Mouse (Mus musculus): ENCODE measurements around the gene Negr1. TPM values are rescaled to one million over a fixed set of nuclear protein-coding genes. Genes with fewer than 3 reads are reported as not detected.

Negr1 gene
- polyA plus RNA-seq, 1 experiment from 2014 or later, result 2.9 TPM

- no peaks in the 10 kb centered on the region for H3K36me3 ChIP-seq
- no peaks in the 10 kb centered on the region for H3K4me1 ChIP-seq (replicated peaks)
- H3K27me3 ChIP-seq, result peaks cover 3% of the 10 kb centered on the region; the same call in 1 of the 2 replicates
- 30% methylated on average over 5 of the region's 5 CpGs for WGBS
- ATAC-seq (ENCODE audit: insufficient number of reproducible peaks, insufficient read depth, low FRiP score, low TSS enrichment, low read depth), result no peak
- no peaks in the 10 kb centered on the region for H3K9me3 ChIP-seq
- H3K9ac ChIP-seq (replicated peaks), result no peak overlapping the region
- no peak overlapping the region for H3K27ac ChIP-seq
- no peak overlapping the region for H3K4me3 ChIP-seq (replicated peaks)
- H3K4me2 ChIP-seq, result no peak overlapping the region
Measured at GRCm38 (mm10) chr3:157115105-157115760, 553.6 kb downstream of the Negr1 start.

GRCm38 (mm10) chr3:157116024-157116423 lies 554.4 kb downstream of the Negr1 start:
- ATAC-seq (ENCODE audit: insufficient number of reproducible peaks, insufficient read depth, low FRiP score, low TSS enrichment, low read depth), result no peak
- no peak overlapping the region for H3K4me3 ChIP-seq (replicated peaks)
- H3K36me3 ChIP-seq, result no peaks in the 10 kb centered on the region
- H3K4me2 ChIP-seq, result no peak overlapping the region
- no peaks in the 10 kb centered on the region for H3K4me1 ChIP-seq (replicated peaks)
- H3K9me3 ChIP-seq, result no peaks in the 10 kb centered on the region
- H3K27me3 ChIP-seq, result peaks cover 3% of the 10 kb centered on the region; the same call in 1 of the 2 replicates
- no peak overlapping the region for H3K9ac ChIP-seq (replicated peaks)
- H3K27ac ChIP-seq, result no peak overlapping the region
- WGBS, result 100% methylated on average over 1 of the region's 1 CpGs

- ATAC-seq (ENCODE audit: insufficient number of reproducible peaks, insufficient read depth, low FRiP score, low TSS enrichment, low read depth), result no peak
- no peak overlapping the region for H3K9ac ChIP-seq (replicated peaks)
- H3K9me3 ChIP-seq, result no peaks in the 10 kb centered on the region
- H3K4me1 ChIP-seq (replicated peaks), result no peaks in the 10 kb centered on the region
- no peak overlapping the region for H3K27ac ChIP-seq
- H3K27me3 ChIP-seq, result no peaks in the 10 kb centered on the region; the same call in 1 of the 2 replicates
- H3K4me2 ChIP-seq, result no peak overlapping the region
- WGBS, result 73% methylated on average over 2 of the region's 2 CpGs
- H3K36me3 ChIP-seq, result no peaks in the 10 kb centered on the region
- no peak overlapping the region for H3K4me3 ChIP-seq (replicated peaks)
Measured at GRCm38 (mm10) chr3:157119916-157120315, 558.3 kb downstream of the Negr1 start.

DNA sequence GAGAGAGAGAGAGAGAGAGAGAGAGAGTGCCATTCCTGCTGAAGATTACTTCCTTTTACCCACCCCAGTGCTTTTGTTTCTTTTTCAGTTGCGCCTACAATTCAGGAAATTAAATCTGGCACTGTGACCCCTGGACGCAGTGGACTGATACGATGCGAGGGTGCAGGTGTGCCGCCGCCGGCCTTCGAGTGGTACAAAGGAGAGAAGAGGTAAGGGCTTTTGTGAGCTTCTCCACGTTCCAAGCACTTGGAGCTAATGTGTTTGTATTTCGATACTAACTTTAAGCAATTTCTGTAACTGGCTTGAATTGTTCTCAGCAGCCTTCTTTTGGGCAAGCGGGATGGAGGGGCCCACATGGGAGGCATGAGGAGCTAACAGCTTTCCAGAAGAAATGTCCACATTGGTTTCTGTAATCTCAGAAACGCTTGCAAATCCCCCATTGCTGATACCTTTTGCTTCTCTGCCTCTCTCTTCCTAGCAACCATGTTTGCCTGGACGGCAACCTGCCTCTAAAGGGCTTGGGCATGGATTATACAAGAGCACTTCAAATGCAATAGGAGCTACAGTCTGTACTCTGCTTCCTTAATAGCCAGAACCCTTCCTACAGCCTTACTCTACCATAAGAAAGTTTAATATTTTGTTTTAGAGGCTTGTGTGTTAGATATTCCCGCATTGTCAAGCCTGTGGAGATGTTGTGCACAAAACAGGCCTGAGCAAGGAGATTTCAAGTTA lies 584.7 kb downstream of the Negr1 start:
- H3K9me3 ChIP-seq, result no peaks in the 10 kb centered on the region
- ATAC-seq (ENCODE audit: insufficient number of reproducible peaks, insufficient read depth, low FRiP score, low TSS enrichment, low read depth), result no peak
- H3K9ac ChIP-seq (replicated peaks), result no peak overlapping the region
- no peaks in the 10 kb centered on the region for H3K27me3 ChIP-seq
- no peak overlapping the region for H3K27ac ChIP-seq
- H3K4me1 ChIP-seq (replicated peaks), result no peaks in the 10 kb centered on the region
- no peak overlapping the region for H3K4me2 ChIP-seq
- H3K4me3 ChIP-seq (replicated peaks), result no peak overlapping the region
- 82% methylated on average over 14 of the region's 14 CpGs for WGBS
- H3K36me3 ChIP-seq, result no peaks in the 10 kb centered on the region

GRCm38 (mm10) chr3:157154902-157155301 lies 593.3 kb downstream of the Negr1 start:
- Histone ChIP-seq H3K27ac (no peak overlapping the region), H3K36me3 (no peaks in the 10 kb centered on the region), H3K9ac (replicated peaks) (no peak overlapping the region), H3K9me3 (no peaks in the 10 kb centered on the region), H3K4me3 (replicated peaks) (no peak overlapping the region), H3K4me1 (replicated peaks) (no peaks in the 10 kb centered on the region), H3K27me3 (no peaks in the 10 kb centered on the region), H3K4me2 (no peak overlapping the region)
- ATAC-seq (ENCODE audit: insufficient number of reproducible peaks, insufficient read depth, low FRiP score, low TSS enrichment, low read depth), result no peak
- 78% methylated on average over 3 of the region's 3 CpGs for WGBS

- Histone ChIP-seq H3K4me1 (replicated peaks) (no peaks in the 10 kb centered on the region), H3K9me3 (no peaks in the 10 kb centered on the region), H3K27ac (no peak overlapping the region), H3K27me3 (no peaks in the 10 kb centered on the region), H3K4me3 (replicated peaks) (no peak overlapping the region), H3K4me2 (no peak overlapping the region), H3K9ac (replicated peaks) (no peak overlapping the region), H3K36me3 (no peaks in the 10 kb centered on the region)
- no peak for ATAC-seq (ENCODE audit: insufficient number of reproducible peaks, insufficient read depth, low FRiP score, low TSS enrichment, low read depth)
Measured at GRCm38 (mm10) chr3:157155513-157155912, 593.9 kb downstream of the Negr1 start.

DNA sequence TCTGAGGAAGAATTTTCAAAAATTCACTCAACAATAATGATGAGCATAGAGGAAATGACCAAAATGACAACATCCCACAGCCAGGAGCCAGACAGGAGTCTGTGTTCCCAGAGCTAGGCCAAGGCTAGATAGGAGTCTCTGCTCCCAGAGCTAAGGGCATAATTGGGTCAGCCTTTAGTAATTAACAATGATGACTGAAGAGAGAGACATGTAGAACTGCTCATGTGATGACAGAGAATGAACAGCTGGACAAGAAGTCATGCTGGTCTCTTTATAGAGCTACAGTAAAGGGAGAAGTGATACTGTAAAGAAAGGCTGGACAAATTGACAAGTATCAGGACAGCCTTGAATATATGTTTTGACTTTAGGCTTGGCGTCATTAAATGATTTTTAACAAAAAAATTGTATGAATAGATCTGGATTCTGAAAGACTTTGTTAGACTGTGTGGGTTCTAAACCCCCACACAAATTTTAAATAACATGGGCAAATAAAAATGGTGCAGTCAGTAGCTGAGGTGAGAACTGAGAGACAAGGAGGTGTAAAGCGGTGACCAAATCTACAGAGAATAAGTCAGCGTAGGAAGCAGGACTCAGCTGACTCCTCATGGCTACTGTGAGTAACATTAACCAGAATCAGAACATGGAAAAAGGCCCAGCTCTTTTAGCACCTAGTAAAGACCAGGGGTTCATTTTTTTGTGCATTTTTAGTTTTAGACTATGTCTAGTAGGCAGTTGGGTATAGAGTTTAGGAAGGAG lies 603.4 kb downstream of the Negr1 start:
- 95% methylated on average over 3 of the region's 3 CpGs for WGBS
- no peaks in the 10 kb centered on the region for H3K36me3 ChIP-seq
- ATAC-seq (ENCODE audit: insufficient number of reproducible peaks, insufficient read depth, low FRiP score, low TSS enrichment, low read depth), result no peak

DNA sequence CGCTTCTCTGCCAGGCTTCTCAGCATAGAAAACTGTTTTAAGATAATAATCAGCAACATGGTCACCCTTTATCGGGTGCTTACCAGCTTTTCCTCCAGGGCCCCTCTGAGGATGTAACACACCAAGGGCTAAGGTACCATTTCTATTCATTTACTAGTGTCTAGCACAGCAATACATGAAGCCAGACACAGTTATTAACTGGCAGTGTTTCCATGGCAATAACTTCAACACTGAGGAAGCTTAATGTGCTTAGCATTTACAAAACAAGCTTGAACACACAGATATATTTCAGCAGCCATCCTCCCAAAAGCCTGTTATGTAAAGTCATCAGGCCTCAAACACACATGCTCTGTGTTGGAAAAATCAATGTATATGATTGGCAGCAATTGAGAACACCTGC lies 620.4 kb downstream of the Negr1 start:
- H3K4me3 ChIP-seq (replicated peaks), result no peak overlapping the region
- no peaks in the 10 kb centered on the region for H3K36me3 ChIP-seq
- ATAC-seq (ENCODE audit: insufficient number of reproducible peaks, insufficient read depth, low FRiP score, low TSS enrichment, low read depth), result no peak
- H3K27ac ChIP-seq, result no peak overlapping the region
- H3K9ac ChIP-seq (replicated peaks), result no peak overlapping the region
- WGBS, result 83% methylated on average over 2 of the region's 2 CpGs
- H3K9me3 ChIP-seq, result no peaks in the 10 kb centered on the region
- H3K4me2 ChIP-seq, result no peak overlapping the region
- no peaks in the 10 kb centered on the region for H3K4me1 ChIP-seq (replicated peaks)
- H3K27me3 ChIP-seq, result no peaks in the 10 kb centered on the region

More for the DNA sequence above, 603.4 kb downstream of the Negr1 start:
- H3K27me3 ChIP-seq, result no peaks in the 10 kb centered on the region
- no peak overlapping the region for H3K27ac ChIP-seq
- no peaks in the 10 kb centered on the region for H3K9me3 ChIP-seq
- H3K4me1 ChIP-seq (replicated peaks), result no peaks in the 10 kb centered on the region
- no peak overlapping the region for H3K4me2 ChIP-seq
- H3K9ac ChIP-seq (replicated peaks), result no peak overlapping the region
- H3K4me3 ChIP-seq (replicated peaks), result no peak overlapping the region

GRCm38 (mm10) chr3:157188939-157189725 lies 627.5 kb downstream of the Negr1 start:
- H3K27me3 ChIP-seq, result no peaks in the 10 kb centered on the region
- 0 out of 2 replicates have a peak overlapping the region, but pooled peaks have one; percentile 42 for H3K27ac ChIP-seq
- no peak overlapping the region for H3K4me3 ChIP-seq (replicated peaks)
- WGBS, result 53% methylated on average over 8 of the region's 8 CpGs
- H3K4me2 ChIP-seq, result no peak overlapping the region
- H3K36me3 ChIP-seq, result no peaks in the 10 kb centered on the region
- H3K4me1 ChIP-seq (replicated peaks), result no peaks in the 10 kb centered on the region
- H3K9ac ChIP-seq (replicated peaks), result no peak overlapping the region
- no peaks in the 10 kb centered on the region for H3K9me3 ChIP-seq
- ATAC-seq (ENCODE audit: insufficient number of reproducible peaks, insufficient read depth, low FRiP score, low TSS enrichment, low read depth), result no peak

DNA sequence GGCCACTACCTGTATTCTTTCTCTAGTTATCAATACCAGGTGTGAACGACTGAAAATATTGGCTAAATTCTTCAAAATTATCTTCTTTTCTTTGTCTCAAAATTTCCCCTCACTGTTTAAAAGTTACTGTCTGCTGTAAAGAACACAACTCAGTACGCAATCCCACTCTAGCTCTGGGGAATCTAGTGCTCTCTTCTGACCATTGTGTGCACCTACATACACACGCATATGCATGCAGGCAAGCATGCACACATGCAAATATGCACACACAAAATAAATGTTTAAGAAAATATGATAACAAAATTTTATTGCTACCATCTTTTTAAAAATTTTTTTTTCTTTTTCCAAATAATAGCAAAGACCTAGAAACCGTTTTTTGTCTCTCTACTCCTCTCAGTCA lies 628.2 kb downstream of the Negr1 start:
- no peaks in the 10 kb centered on the region for H3K9me3 ChIP-seq
- no peaks in the 10 kb centered on the region for H3K4me1 ChIP-seq (replicated peaks)
- H3K36me3 ChIP-seq, result no peaks in the 10 kb centered on the region
- H3K4me3 ChIP-seq (replicated peaks), result no peak overlapping the region
- WGBS, result 78% methylated on average over 4 of the region's 4 CpGs
- H3K9ac ChIP-seq (replicated peaks), result no peak overlapping the region
- ATAC-seq (ENCODE audit: insufficient number of reproducible peaks, insufficient read depth, low FRiP score, low TSS enrichment, low read depth), result no peak
- no peak overlapping the region for H3K4me2 ChIP-seq
- no peaks in the 10 kb centered on the region for H3K27me3 ChIP-seq
- H3K27ac ChIP-seq, result no peak overlapping the region

GRCm38 (mm10) chr3:157190551-157190950 lies 629.0 kb downstream of the Negr1 start:
- Histone ChIP-seq H3K9ac (replicated peaks) (no peak overlapping the region), H3K27ac (no peak overlapping the region), H3K27me3 (no peaks in the 10 kb centered on the region), H3K4me2 (no peak overlapping the region), H3K4me3 (replicated peaks) (no peak overlapping the region), H3K9me3 (no peaks in the 10 kb centered on the region), H3K4me1 (replicated peaks) (no peaks in the 10 kb centered on the region), H3K36me3 (no peaks in the 10 kb centered on the region)
- no peak for ATAC-seq (ENCODE audit: insufficient number of reproducible peaks, insufficient read depth, low FRiP score, low TSS enrichment, low read depth)
- WGBS, result 66% methylated on average over 3 of the region's 3 CpGs
